Mouse (Mus musculus): ENCODE measurements around the gene Tmem52b. TPM values are rescaled to one million over a fixed set of nuclear protein-coding genes. Genes with fewer than 3 reads are reported as not detected.
"Not testable (repeated sequence)": the region's sequence is repeated elsewhere in the genome, so short reads cannot be mapped to it uniquely, and the experiment has no call there.

Gene Tmem52b
- not detected for total RNA-seq (2021)
- long read RNA-seq, experiment 1, result 0 reads
- long read RNA-seq, experiment 2, result 0 reads

- DNase-seq (ENCODE audit: low spot score in 2 of 2), result no peak
- intact Hi-C loops (cut with DNase I), result no loop called here
Measured at GRCm38 (mm10) chr6:129512367-129512766, at the start of gene Tmem52b. Gene Tmem52b, plus strand, starts transcription at chr6:129512555.

GRCm38 (mm10) chr6:129471386-129471785 is 41.0 kb upstream of the Tmem52b start:
- no peak for DNase-seq (ENCODE audit: low spot score in 2 of 2)
- intact Hi-C loops (cut with DNase I), result no loop called here

- intact Hi-C loops (cut with DNase I), result no loop called here
- no peak for DNase-seq (ENCODE audit: low spot score in 2 of 2)
Measured at GRCm38 (mm10) chr6:129472627-129473026, 39.7 kb upstream of the Tmem52b start.

GRCm38 (mm10) chr6:129476404-129477126 is 35.8 kb upstream of the Tmem52b start:
- intact Hi-C loops (cut with DNase I), result loop anchor here (2.0 to 5.0 kb wide), 2 partner anchors 81 to 82 kb away; no protein-coding TSS in a partner anchor
- DNase-seq (ENCODE audit: low spot score in 2 of 2), result peak; percentile 12 to 34

GRCm38 (mm10) chr6:129480089-129480958 is 32.0 kb upstream of the Tmem52b start:
- DNase-seq (ENCODE audit: low spot score in 2 of 2), result peak; percentile 6 to 9

GRCm38 (mm10) chr6:129494924-129495323 is 17.4 kb upstream of the Tmem52b start:
- DNase-seq (ENCODE audit: low spot score in 2 of 2), result no peak
- intact Hi-C loops (cut with DNase I), result no loop called here

More at GRCm38 (mm10) chr6:129480089-129480958, 32.0 kb upstream of the Tmem52b start:
- intact Hi-C loops (cut with DNase I), result no loop called here

- DNase-seq (ENCODE audit: low spot score in 2 of 2), result no peak
- intact Hi-C loops (cut with DNase I), result no loop called here
Measured at GRCm38 (mm10) chr6:129497345-129498218, 14.8 kb upstream of the Tmem52b start.

- intact Hi-C loops (cut with DNase I); DNase-seq (ENCODE audit: low spot score in 2 of 2): not testable (repeated sequence)
Measured at GRCm38 (mm10) chr6:129499516-129499915, 12.8 kb upstream of the Tmem52b start.

- DNase-seq (ENCODE audit: low spot score in 2 of 2), result no peak
- intact Hi-C loops (cut with DNase I), result no loop called here
Measured at GRCm38 (mm10) chr6:129503471-129503870, 8.9 kb upstream of the Tmem52b start.

GRCm38 (mm10) chr6:129507024-129507423 is 5.3 kb upstream of the Tmem52b start, which contains the start of gene Olr1:
Gene Olr1, minus strand, starts transcription at chr6:129507165.
- DNase-seq (ENCODE audit: low spot score in 2 of 2), result no peak
- intact Hi-C loops (cut with DNase I), result no loop called here

- DNase-seq (ENCODE audit: low spot score in 2 of 2), result no peak
- intact Hi-C loops (cut with DNase I), result no loop called here
Measured at GRCm38 (mm10) chr6:129510120-129510911, 2.0 kb upstream of the Tmem52b start.

- intact Hi-C loops (cut with DNase I), result no loop called here
Measured at GRCm38 (mm10) chr6:129512868-129513267, 513 bp downstream of the Tmem52b start.

GRCm38 (mm10) chr6:129513409-129513808 is 1.1 kb downstream of the Tmem52b start:
- DNase-seq (ENCODE audit: low spot score in 2 of 2), result peak; percentile 21 to 52
- intact Hi-C loops (cut with DNase I), result no loop called here

More at GRCm38 (mm10) chr6:129512868-129513267, 513 bp downstream of the Tmem52b start:
- no peak for DNase-seq (ENCODE audit: low spot score in 2 of 2)

GRCm38 (mm10) chr6:129514376-129514775 is 2.0 kb downstream of the Tmem52b start:
- intact Hi-C loops (cut with DNase I), result no loop called here
- DNase-seq (ENCODE audit: low spot score in 2 of 2), result no peak

GRCm38 (mm10) chr6:129515068-129515467 is 2.7 kb downstream of the Tmem52b start:
- intact Hi-C loops (cut with DNase I), result no loop called here
- no peak for DNase-seq (ENCODE audit: low spot score in 2 of 2)

GRCm38 (mm10) chr6:129516388-129516787 is 4.0 kb downstream of the Tmem52b start:
- no peak for DNase-seq (ENCODE audit: low spot score in 2 of 2)
- intact Hi-C loops (cut with DNase I), result loop anchor here (2.0 kb wide), 1 partner anchor 124 kb away; no protein-coding TSS in a partner anchor

GRCm38 (mm10) chr6:129517752-129518408 is 5.5 kb downstream of the Tmem52b start:
- DNase-seq (ENCODE audit: low spot score in 2 of 2), result peak; percentile 69
- intact Hi-C loops (cut with DNase I), result loop anchor here (2.0 kb wide), 1 partner anchor 125 kb away; no protein-coding TSS in a partner anchor

- DNase-seq (ENCODE audit: low spot score in 2 of 2), result no peak
- intact Hi-C loops (cut with DNase I), result no loop called here
Measured at GRCm38 (mm10) chr6:129526069-129526468, 13.7 kb downstream of the Tmem52b start.
